Mouse (Mus musculus) testis, postnatal 14 days (tissue): ENCODE data around the gene Fbxo30.
A peak's percentile ranks its signal among the peaks of the same experiment; 100 is the strongest.
"Not testable (repeated sequence)": the region's sequence is repeated elsewhere in the genome, so short reads cannot be mapped to it uniquely, and the experiment has no call there.

Source experiments
- DNase-seq: peaks from one replicate; pipeline ENCODE4 v3.0.0; 2021; ENCODE audit warnings: low spot score

Fbxo30 gene

GRCm38 (mm10) chr10:11280578-11281463 lies at the start of gene Fbxo30:
Fbxo30 (plus strand) TSS chr10:11281330.
- DNase-seq: peak; percentile 90

- DNase-seq: no peak
These were observed 47.9 kb upstream of the Fbxo30 start for GRCm38 (mm10) chr10:11233208-11233607.

- DNase-seq: not testable (repeated sequence)
These were observed 38.1 kb upstream of the Fbxo30 start for GRCm38 (mm10) chr10:11242988-11243387.

- no peak for DNase-seq
These were observed 32.9 kb upstream of the Fbxo30 start for GRCm38 (mm10) chr10:11248210-11248609.

- DNase-seq: no peak
These were observed 30.7 kb upstream of the Fbxo30 start for GRCm38 (mm10) chr10:11250247-11250997.

GRCm38 (mm10) chr10:11253581-11253980 lies 27.5 kb upstream of the Fbxo30 start:
- DNase-seq: not testable (repeated sequence)

- DNase-seq: no peak
These were observed 21.0 kb upstream of the Fbxo30 start for GRCm38 (mm10) chr10:11260119-11260518.

- not testable (repeated sequence) for DNase-seq
These were observed 18.8 kb upstream of the Fbxo30 start for GRCm38 (mm10) chr10:11262292-11262691.

- DNase-seq: not testable (repeated sequence)
These were observed 17.3 kb upstream of the Fbxo30 start for GRCm38 (mm10) chr10:11263795-11264194.

- no peak for DNase-seq
These were observed 12.0 kb upstream of the Fbxo30 start for GRCm38 (mm10) chr10:11269165-11269564.

- DNase-seq: no peak
These were observed 6.7 kb upstream of the Fbxo30 start for GRCm38 (mm10) chr10:11274431-11274830.

GRCm38 (mm10) chr10:11280235-11280577 lies 924 bp upstream of the Fbxo30 start:
- DNase-seq: no peak

- peak; percentile 65 for DNase-seq
These were observed 572 bp downstream of the Fbxo30 start for GRCm38 (mm10) chr10:11281498-11282305.

- DNase-seq: no peak
These were observed 1.1 kb downstream of the Fbxo30 start for GRCm38 (mm10) chr10:11282306-11282631.

GRCm38 (mm10) chr10:11298418-11298817 lies 17.3 kb downstream of the Fbxo30 start:
- no peak for DNase-seq

- DNase-seq: no peak
These were observed 24.4 kb downstream of the Fbxo30 start for GRCm38 (mm10) chr10:11305365-11306053.

GRCm38 (mm10) chr10:11306054-11306367 lies 24.9 kb downstream of the Fbxo30 start:
- no peak for DNase-seq

- no peak for DNase-seq
These were observed 28.7 kb downstream of the Fbxo30 start for GRCm38 (mm10) chr10:11309866-11310265.

GRCm38 (mm10) chr10:11310481-11310880 lies 29.4 kb downstream of the Fbxo30 start:
- no peak for DNase-seq

GRCm38 (mm10) chr10:11317856-11318454 lies 36.8 kb downstream of the Fbxo30 start:
- not testable (repeated sequence) for DNase-seq

GRCm38 (mm10) chr10:11319446-11319970 lies 38.4 kb downstream of the Fbxo30 start:
- DNase-seq: no peak
